Mouse (Mus musculus) mouse trophoblast stem cell (cell line): ENCODE results near the gene Rgs12.

Experiments used
- in situ Hi-C, 2 experiments: fragments of 300-500 bp; cut with MseI, MboI; formaldehyde crosslinking; loops; 2 replicates in 1 of 2; 3 replicates in 1 of 2; pipeline ENCODE4 v1.15.1; 2025

Gene Rgs12

DNA sequence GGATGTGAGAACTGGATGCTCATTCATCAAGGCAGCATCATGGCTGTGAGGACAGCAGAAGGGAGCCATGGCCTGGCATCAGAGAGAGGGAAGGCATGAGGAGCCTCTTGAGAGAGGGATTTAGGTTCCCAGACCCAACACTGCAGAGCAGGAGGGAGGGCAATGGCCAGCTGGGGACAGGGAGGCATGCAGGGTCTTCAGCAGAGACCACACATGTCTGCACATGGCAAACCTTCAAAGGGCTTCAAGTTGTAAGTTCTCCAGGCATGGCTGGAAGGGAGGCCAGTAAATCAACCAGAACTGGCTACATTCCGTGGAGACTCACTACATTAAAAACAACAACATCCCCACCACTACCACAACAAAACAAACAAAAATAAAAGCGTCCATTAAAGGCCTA, 18.2 kb upstream of the Rgs12 start:
- in situ Hi-C loops = no loop called here

DNA sequence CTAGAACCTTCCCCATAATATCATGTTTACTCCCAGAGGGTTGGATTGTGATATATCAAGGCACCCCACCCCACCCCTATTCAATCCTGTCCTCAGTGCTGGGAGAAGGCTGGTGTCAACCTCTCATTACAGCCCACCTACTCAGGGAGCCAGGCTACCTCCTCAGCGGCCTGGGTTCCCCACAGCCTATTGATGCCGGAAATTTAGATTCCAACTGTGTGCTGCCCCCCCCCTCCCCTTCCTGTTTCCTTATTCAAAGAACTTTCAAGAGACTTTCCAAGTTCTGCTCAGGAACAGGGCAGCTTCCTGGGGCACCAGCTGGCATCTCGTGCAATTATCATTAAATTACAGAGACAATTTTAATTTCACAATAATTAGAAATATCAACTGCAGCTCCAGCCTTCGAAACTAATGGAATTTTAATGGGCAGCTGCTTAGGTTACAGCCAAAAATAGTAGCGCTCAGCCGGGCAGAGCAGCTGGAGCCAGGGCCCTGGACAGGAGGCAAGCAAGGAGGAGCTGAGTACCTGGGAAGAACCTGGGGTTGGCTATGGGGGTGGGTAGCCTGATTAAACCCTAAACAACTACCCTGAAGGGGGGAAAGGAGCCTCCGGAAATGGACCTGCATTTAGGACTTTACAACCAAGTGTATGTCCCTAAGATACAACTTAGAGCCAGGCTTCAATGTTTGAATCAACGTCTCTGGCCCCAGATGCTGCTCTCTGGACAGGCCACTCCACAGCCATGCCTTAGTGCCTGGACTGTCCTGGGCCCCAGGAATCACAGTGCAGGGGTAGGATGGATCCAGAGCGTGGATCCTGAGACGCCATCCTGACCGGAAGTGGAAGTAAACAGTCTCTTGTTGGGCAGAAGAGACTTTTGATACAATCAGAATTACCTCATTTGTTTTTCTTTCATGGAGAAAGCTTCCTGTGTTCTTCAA, 17.5 kb upstream of the Rgs12 start:
- in situ Hi-C loops = no loop called here

GRCm38 (mm10) chr5:34932458-34932806, 16.8 kb upstream of the Rgs12 start:
- in situ Hi-C loops = no loop called here

GRCm38 (mm10) chr5:34933461-34933860, 15.8 kb upstream of the Rgs12 start:
- in situ Hi-C loops = no loop called here

GRCm38 (mm10) chr5:34941710-34942470, 7.4 kb upstream of the Rgs12 start:
- in situ Hi-C loops = no loop called here

DNA sequence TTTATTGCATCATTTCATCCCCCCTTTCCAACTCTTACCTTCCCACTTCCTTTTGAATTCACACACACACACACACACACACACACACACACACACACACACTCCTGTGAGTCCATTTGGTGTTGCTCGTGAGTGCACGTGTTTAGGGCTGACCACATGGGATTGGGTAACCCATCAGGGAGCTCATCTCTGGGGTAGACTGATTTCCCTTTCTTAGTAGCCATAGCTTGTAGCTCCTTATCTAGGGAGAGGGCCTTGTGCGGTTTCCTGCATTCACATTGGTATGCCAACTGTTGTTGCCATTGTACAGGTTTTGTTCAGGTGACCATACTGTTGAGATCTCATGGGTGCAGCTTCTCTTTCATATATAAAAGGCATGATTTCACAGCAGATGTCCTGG, 5.8 kb upstream of the Rgs12 start:
- in situ Hi-C loops = no loop called here

- in situ Hi-C loops = no loop called here
These were observed 545 bp downstream of the Rgs12 start for GRCm38 (mm10) chr5:34949769-34950211.

- in situ Hi-C loops = no loop called here
These were observed 1.4 kb downstream of the Rgs12 start for GRCm38 (mm10) chr5:34950486-34951160.

- in situ Hi-C loops = no loop called here
These were observed 2.1 kb downstream of the Rgs12 start for GRCm38 (mm10) chr5:34951161-34951834.

DNA sequence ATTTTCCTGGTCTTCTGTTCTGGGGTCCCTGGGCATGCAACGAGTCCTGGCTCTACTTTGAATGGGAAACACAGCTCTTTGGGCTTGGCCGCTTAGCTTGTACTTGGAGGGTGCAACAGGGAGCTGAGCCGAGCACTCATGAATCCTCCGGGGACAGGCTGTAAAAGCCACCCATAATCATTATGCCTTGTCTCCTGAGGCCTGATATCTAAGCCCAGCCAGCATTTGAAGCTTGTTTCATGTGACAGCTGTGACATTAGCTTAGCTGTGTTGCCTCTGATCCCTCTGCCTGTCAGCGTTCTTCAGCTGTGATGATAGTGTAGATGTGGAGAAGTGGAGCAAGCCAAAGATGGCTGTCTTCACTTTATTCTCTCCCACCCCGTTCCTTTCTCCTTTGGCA, 5.3 kb downstream of the Rgs12 start:
- in situ Hi-C loops = no loop called here

DNA sequence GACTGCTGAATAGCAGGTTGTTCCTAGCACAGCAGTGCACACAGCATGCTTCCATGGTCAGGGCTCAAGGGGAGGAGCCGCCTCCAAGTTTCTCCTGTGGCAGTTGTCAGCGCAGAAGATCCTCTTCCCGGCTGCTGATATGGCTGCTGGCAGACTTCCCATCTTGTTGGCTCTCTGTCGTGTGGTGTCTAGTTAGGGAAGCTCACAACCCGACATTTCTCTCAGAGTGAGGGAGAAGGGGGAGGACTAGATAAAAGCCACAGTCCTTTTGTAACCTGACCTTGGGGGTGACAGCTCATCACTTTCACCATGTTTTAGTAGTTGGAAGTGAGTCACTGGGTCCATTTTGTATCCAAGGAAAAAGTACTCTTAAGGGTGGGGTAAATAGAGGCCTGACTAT, 6.4 kb downstream of the Rgs12 start:
- in situ Hi-C loops = no loop called here

DNA sequence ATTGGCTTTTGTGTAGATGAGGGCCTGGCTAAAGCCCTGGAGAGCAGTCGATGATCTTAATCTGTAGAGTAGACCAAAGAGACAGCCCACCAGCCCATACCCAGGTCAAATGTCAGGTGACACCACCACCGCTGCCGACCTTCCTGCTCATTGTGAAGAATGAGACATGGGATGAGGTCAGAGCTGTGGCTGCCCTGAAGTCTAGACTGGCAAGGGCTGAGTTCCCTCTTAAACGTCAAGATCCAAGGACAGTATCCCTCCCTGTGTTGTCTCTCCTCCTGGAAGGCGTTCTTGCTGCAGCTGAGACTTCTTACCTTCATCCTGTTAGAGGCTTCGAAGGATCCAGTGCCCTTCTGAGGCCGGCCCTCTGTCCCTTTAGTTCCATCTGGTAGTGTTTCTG, 6.9 kb downstream of the Rgs12 start:
- in situ Hi-C loops = no loop called here

- in situ Hi-C loops = no loop called here
These were observed 7.8 kb downstream of the Rgs12 start for GRCm38 (mm10) chr5:34957015-34957414.

DNA sequence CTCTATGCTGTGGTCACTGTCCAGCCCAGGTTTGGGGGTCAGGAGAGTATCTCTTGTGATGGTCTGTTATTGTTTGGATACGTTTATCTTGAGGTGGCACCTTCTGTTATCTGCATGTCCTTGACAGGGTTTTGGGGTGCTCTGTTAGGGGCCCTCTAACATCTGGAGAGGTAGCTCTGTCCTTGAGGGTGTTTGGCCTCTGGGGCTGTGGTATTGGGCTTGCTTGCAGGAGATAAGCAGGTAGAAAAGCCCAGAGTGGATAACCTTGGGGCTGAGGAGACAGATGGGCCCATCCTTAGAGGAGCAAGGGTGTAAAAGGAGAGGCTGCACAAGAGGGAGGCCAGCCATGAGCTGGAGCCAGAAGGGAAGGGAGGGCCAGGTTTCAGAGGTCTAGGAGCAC, 10.8 kb downstream of the Rgs12 start:
- in situ Hi-C loops = no loop called here

GRCm38 (mm10) chr5:34965531-34965930, 16.3 kb downstream of the Rgs12 start:
- in situ Hi-C loops = no loop called here

GRCm38 (mm10) chr5:34968386-34968785, 19.1 kb downstream of the Rgs12 start:
- in situ Hi-C loops = no loop called here

DNA sequence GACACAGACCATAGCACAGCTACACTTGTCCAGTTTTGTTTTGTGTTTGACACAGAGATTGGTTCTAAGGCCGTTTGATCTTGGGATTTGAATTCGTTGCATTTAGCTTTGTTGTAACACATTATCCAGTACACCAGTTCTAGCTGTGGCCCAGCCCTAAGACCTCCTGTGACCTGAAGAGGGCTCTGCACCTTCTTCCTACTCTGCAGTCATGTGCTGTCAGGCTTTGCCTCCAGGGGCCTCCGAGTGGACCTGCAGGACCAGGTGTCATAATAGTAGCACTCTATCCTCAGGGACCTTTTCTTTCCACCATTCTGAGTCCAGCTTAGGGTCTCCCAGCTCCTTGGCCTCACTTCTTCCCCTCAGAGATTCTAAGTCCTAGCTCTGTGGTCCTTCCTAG, 23.2 kb downstream of the Rgs12 start:
- in situ Hi-C loops = no loop called here

- in situ Hi-C loops = no loop called here
These were observed 24.5 kb downstream of the Rgs12 start for GRCm38 (mm10) chr5:34973560-34974317.

- in situ Hi-C loops = no loop called here
These were observed 25.7 kb downstream of the Rgs12 start for GRCm38 (mm10) chr5:34974773-34975443.

DNA sequence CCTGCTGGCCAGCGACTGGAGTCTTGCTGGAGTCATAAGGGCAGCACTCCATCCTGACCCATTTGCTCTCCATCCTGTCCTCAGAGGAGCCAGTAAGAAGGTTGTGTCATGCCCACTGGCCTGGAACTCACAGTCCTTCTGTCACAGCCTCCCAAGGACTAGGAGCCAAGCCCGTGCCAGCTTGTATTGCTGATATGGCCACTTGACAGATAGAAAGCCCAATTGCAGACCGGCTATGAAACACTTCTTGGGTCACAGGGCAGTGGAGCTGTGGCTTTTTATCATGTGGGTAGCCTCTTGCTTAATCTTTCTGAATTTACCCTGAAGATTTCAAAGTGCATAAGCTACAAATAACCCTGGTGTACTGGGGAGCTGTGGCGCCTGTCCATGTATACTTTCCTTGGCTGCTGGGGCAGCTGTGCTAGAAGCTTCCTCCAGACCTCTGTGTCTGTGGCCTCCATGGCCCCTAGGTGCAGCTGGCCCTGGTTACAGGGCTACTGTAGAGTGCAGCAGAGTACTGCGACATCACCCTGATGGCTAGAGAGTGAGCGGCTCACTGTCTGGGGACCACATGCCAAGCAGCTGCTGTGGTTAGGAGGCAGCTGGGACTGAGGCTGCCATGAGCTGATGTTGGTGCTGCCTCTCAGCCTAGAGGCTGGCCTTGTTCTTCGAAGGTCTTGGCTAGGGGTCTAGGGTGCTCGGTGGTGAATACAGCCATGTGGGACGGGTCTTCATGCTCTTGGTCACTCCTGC, 27.5 kb downstream of the Rgs12 start:
- in situ Hi-C loops = no loop called here
